Mouse (Mus musculus) myocyte (in vitro differentiated cells): ENCODE data around the gene Olfr986. TPM values are rescaled to one million over a fixed set of nuclear protein-coding genes. Genes with fewer than 3 reads are reported as not detected.
A peak's percentile ranks its signal among the peaks of the same experiment; 100 is the strongest.

Experiments used
- H3K27me3 ChIP-seq: one replicate; pipeline ENCODE4 v1.6.1; 2011; ENCODE audit not compliant: control insufficient read depth, insufficient read depth, insufficient read length
- H3K36me3 ChIP-seq: one replicate; pipeline ENCODE4 v1.6.1; 2011; ENCODE audit not compliant: control insufficient read depth, insufficient read depth
- H3K4me2 ChIP-seq: one replicate; pipeline ENCODE4 v1.6.1; 2011; ENCODE audit warnings: low read depth, control low read depth
- H3K4me3 ChIP-seq: one replicate; pipeline ENCODE4 v1.5.1; 2011; ENCODE audit warnings: mild to moderate bottlenecking, control low read depth, moderate library complexity
- H3K79me2 ChIP-seq: one replicate; pipeline ENCODE4 v1.6.1; 2011; ENCODE audit not compliant: control insufficient read depth, insufficient read depth
- H3ac ChIP-seq: one replicate; pipeline ENCODE4 v1.6.1; 2011; ENCODE audit not compliant: control insufficient read depth, insufficient read length
- CEBPB ChIP-seq: IDR thresholded peaks from 2 replicates; pipeline ENCODE4 v1.6.1; 2011; ENCODE audit warnings: mild to moderate bottlenecking, moderate library complexity; ENCODE audit not compliant: poor library complexity, insufficient read depth, severe bottlenecking
- E2F4 ChIP-seq: IDR thresholded peaks from one replicate; pipeline ENCODE4 v1.6.1; 2011; ENCODE audit warnings: mild to moderate bottlenecking, control low read depth, moderate library complexity; ENCODE audit not compliant: insufficient read depth
- MAX ChIP-seq: IDR thresholded peaks from one replicate; pipeline ENCODE4 v1.6.1; 2011; ENCODE audit warnings: low read depth, mild to moderate bottlenecking, control low read depth
- MYOD1 ChIP-seq, 3 experiments: IDR thresholded peaks; one replicate each; pipeline ENCODE4 v1.6.1; 2011; ENCODE audit warnings: control low read depth in 2 of 3, low read depth in 2 of 3, mild to moderate bottlenecking in 2 of 3, moderate library complexity in 1 of 3; ENCODE audit not compliant: insufficient read length in 2 of 3, control insufficient read depth in 1 of 3
- MYOG ChIP-seq, 3 experiments: IDR thresholded peaks; one replicate each; pipeline ENCODE4 v1.6.1; 2011; ENCODE audit warnings: control low read depth in 2 of 3, low read depth in 2 of 3, mild to moderate bottlenecking in 2 of 3; ENCODE audit not compliant: insufficient read length in 2 of 3, control insufficient read depth in 1 of 3, insufficient read depth in 1 of 3
- POLR2A ChIP-seq: IDR thresholded peaks from one replicate; pipeline ENCODE4 v1.6.1; 2011; ENCODE audit warnings: low read depth, mild to moderate bottlenecking, control low read depth, moderate library complexity; ENCODE audit not compliant: insufficient read length
- POLR2AphosphoS2 ChIP-seq: IDR thresholded peaks from one replicate; pipeline ENCODE4 v1.6.1; 2011; ENCODE audit warnings: low read depth, control low read depth; ENCODE audit not compliant: insufficient read length
- REST ChIP-seq: IDR thresholded peaks from one replicate; pipeline ENCODE4 v1.6.1; 2011; ENCODE audit warnings: mild to moderate bottlenecking, control low read depth, moderate library complexity; ENCODE audit not compliant: insufficient read depth, insufficient read length
- SRF ChIP-seq: IDR thresholded peaks from one replicate; pipeline ENCODE4 v1.6.1; 2011; ENCODE audit warnings: low read depth; ENCODE audit not compliant: control insufficient read depth, insufficient read length
- TCF12 ChIP-seq: IDR thresholded peaks from one replicate; pipeline ENCODE4 v1.6.1; 2011; ENCODE audit warnings: mild to moderate bottlenecking, control low read depth; ENCODE audit not compliant: poor library complexity, insufficient read depth, severe bottlenecking
- TCF3 ChIP-seq: IDR thresholded peaks from one replicate; pipeline ENCODE4 v1.6.1; 2011; ENCODE audit warnings: low read depth, control low read depth; ENCODE audit not compliant: insufficient read length
- USF1 ChIP-seq: IDR thresholded peaks from one replicate; pipeline ENCODE4 v1.6.1; 2011; ENCODE audit warnings: low read depth, mild to moderate bottlenecking, control low read depth, moderate library complexity
- polyA plus RNA-seq: library from polyadenylated mRNA; unstranded; fragments of >200 nt; fragmentation: generic; extraction: Trizol; gene quantifications from one replicate; pipeline ENCODE4 v1.2.1, GENCODE M21; 2012; ENCODE audit warnings: missing spikeins

The Olfr986 gene
- polyA plus RNA-seq, 1 experiment, result not detected

GRCm38 (mm10) chr9:40216651-40217050 lies 35.9 kb downstream of the Olfr986 start:
- TF ChIP-seq MYOG (IDR thresholded peaks at IDR 0.05; ENCODE audit: control insufficient read depth in 1 of 3, insufficient read depth in 1 of 3, insufficient read length in 2 of 3, low read depth in 2 of 3), result no peak
- TF ChIP-seq TCF12, result no peak
- TF ChIP-seq POLR2AphosphoS2, result no peak
- no peak for TF ChIP-seq POLR2A
- no peak for TF ChIP-seq USF1
- TF ChIP-seq SRF, result no peak
- TF ChIP-seq E2F4, result no peak
- TF ChIP-seq MYOD1 (IDR thresholded peaks at IDR 0.05; ENCODE audit: control insufficient read depth in 1 of 3, insufficient read length in 2 of 3, low read depth in 2 of 3), result no peak
- TF ChIP-seq CEBPB, result no peak
- no peak for TF ChIP-seq REST
- TF ChIP-seq MAX, result no peak
- no peaks in the 10 kb centered on the region for H3K36me3 ChIP-seq
- no peaks in the 10 kb centered on the region for H3K79me2 ChIP-seq
- no peaks in the 10 kb centered on the region for H3K27me3 ChIP-seq
- H3ac ChIP-seq, result no peak overlapping the region
- no peak overlapping the region for H3K4me3 ChIP-seq
- H3K4me2 ChIP-seq, result no peak overlapping the region

- H3K79me2 ChIP-seq, result no peaks in the 10 kb centered on the region
- no peaks in the 10 kb centered on the region for H3K36me3 ChIP-seq
- H3ac ChIP-seq, result no peak overlapping the region
- no peak overlapping the region for H3K4me2 ChIP-seq
- H3K4me3 ChIP-seq, result no peak overlapping the region
- H3K27me3 ChIP-seq, result peaks cover 11% of the 10 kb centered on the region
- TF ChIP-seq POLR2AphosphoS2 (no peak), E2F4 (no peak), TCF12 (no peak), TCF3 (no peak), CEBPB (no peak), USF1 (no peak), SRF (no peak), POLR2A (no peak), MAX (no peak), REST (no peak), MYOD1 (IDR thresholded peaks at IDR 0.05; ENCODE audit: control insufficient read depth in 1 of 3, insufficient read length in 2 of 3, low read depth in 2 of 3) (no peak), MYOG (IDR thresholded peaks at IDR 0.05; ENCODE audit: control insufficient read depth in 1 of 3, insufficient read depth in 1 of 3, insufficient read length in 2 of 3, low read depth in 2 of 3) (no peak)
Measured at GRCm38 (mm10) chr9:40224289-40224688, 43.6 kb downstream of the Olfr986 start.

GRCm38 (mm10) chr9:40227874-40228789 lies 47.4 kb downstream of the Olfr986 start:
- Histone ChIP-seq H3ac (no peak overlapping the region), H3K4me3 (no peak overlapping the region), H3K36me3 (no peaks in the 10 kb centered on the region), H3K79me2 (no peaks in the 10 kb centered on the region), H3K4me2 (no peak overlapping the region), H3K27me3 (peaks cover 11% of the 10 kb centered on the region)
- TF ChIP-seq MYOG (IDR thresholded peaks at IDR 0.05; ENCODE audit: control insufficient read depth in 1 of 3, insufficient read depth in 1 of 3, insufficient read length in 2 of 3, low read depth in 2 of 3), result peak in 1 of 3 experiments; percentile 22
- no peak for TF ChIP-seq POLR2AphosphoS2
- TF ChIP-seq MYOD1 (IDR thresholded peaks at IDR 0.05; ENCODE audit: control insufficient read depth in 1 of 3, insufficient read length in 2 of 3, low read depth in 2 of 3), result peak in 2 of 3 experiments; percentile 34 to 71

- H3K4me2 ChIP-seq, result no peak overlapping the region
- TF ChIP-seq POLR2A, result no peak
- TF ChIP-seq REST, result no peak
- TF ChIP-seq SRF, result no peak
- no peak for TF ChIP-seq MAX
- no peak for TF ChIP-seq MYOD1 (IDR thresholded peaks at IDR 0.05; ENCODE audit: control insufficient read depth in 1 of 3, insufficient read length in 2 of 3, low read depth in 2 of 3)
- TF ChIP-seq TCF3, result no peak
- TF ChIP-seq TCF12, result no peak
- peaks cover 11% of the 10 kb centered on the region for H3K27me3 ChIP-seq
- no peak overlapping the region for H3ac ChIP-seq
- no peaks in the 10 kb centered on the region for H3K36me3 ChIP-seq
- H3K4me3 ChIP-seq, result no peak overlapping the region
- H3K79me2 ChIP-seq, result no peaks in the 10 kb centered on the region
Measured at GRCm38 (mm10) chr9:40228804-40229331, 48.1 kb downstream of the Olfr986 start.

GRCm38 (mm10) chr9:40229479-40229878 lies 48.8 kb downstream of the Olfr986 start:
- Histone ChIP-seq H3K4me2 (no peak overlapping the region), H3K79me2 (no peaks in the 10 kb centered on the region), H3K4me3 (no peak overlapping the region), H3K27me3 (peaks cover 11% of the 10 kb centered on the region), H3K36me3 (no peaks in the 10 kb centered on the region), H3ac (no peak overlapping the region)
- TF ChIP-seq TCF12, result peak; percentile 45
- peak; percentile 37 to 79 (median 62) for TF ChIP-seq MYOD1 (IDR thresholded peaks at IDR 0.05; ENCODE audit: control insufficient read depth in 1 of 3, insufficient read length in 2 of 3, low read depth in 2 of 3)
- TF ChIP-seq CEBPB, result no peak
- no peak for TF ChIP-seq POLR2A
- TF ChIP-seq REST, result no peak
